Mouse (Mus musculus) heart, adult 2 months (tissue): ENCODE measurements around the gene Serpinb9c. TPM values are rescaled to one million over a fixed set of nuclear protein-coding genes. Genes with fewer than 3 reads are reported as not detected.
"Not testable (repeated sequence)": the region's sequence is repeated elsewhere in the genome, so short reads cannot be mapped to it uniquely, and the experiment has no call there.

Experiments
- DNase-seq, 2 experiments: peaks; one replicate each; pipeline ENCODE4 v3.0.0; 2021
- H3K27ac ChIP-seq: fragments of 200-600 bp; 2 replicates; pipeline ENCODE4 v1.8.1; 2022
- H3K27me3 ChIP-seq: fragments of 200-500 bp; 2 replicates; pipeline ENCODE4 v1.6.1; 2012; ENCODE audit warnings: mild to moderate bottlenecking, low read length, inconsistent platforms, mixed read lengths; ENCODE audit not compliant: control insufficient read depth, insufficient read depth
- H3K36me3 ChIP-seq: fragments of 200-500 bp; 2 replicates; pipeline ENCODE4 v1.6.1; 2012; ENCODE audit warnings: low read length, inconsistent platforms; ENCODE audit not compliant: control insufficient read depth, insufficient read depth
- H3K4me1 ChIP-seq: fragments of 200-500 bp; 2 replicates; pipeline ENCODE4 v1.6.1; 2011; ENCODE audit warnings: low read length; ENCODE audit not compliant: control insufficient read depth, insufficient read depth
- H3K4me3 ChIP-seq: fragments of 200-600 bp; 2 replicates; pipeline ENCODE4 v1.8.1; 2022
- H3K79me2 ChIP-seq: fragments of 200-500 bp; replicated peaks from 2 replicates; pipeline ENCODE4 v1.6.1; 2012; ENCODE audit warnings: mild to moderate bottlenecking, inconsistent platforms, low read length, moderate library complexity, mixed read lengths; ENCODE audit not compliant: control insufficient read depth, insufficient read depth
- H3K9ac ChIP-seq: fragments of 200-500 bp; 2 replicates; pipeline ENCODE4 v1.6.1; 2012; ENCODE audit warnings: low read depth, mild to moderate bottlenecking, control low read depth, inconsistent platforms, low read length, mixed read lengths
- CTCF ChIP-seq: fragments of 200-600 bp; IDR thresholded peaks from 2 replicates; pipeline ENCODE4 v1.8.1; 2022; ENCODE audit warnings: antibody characterized with exemption, mild to moderate bottlenecking, moderate library complexity
- EP300 ChIP-seq: fragments of 200-500 bp; IDR thresholded peaks from 2 replicates; pipeline ENCODE4 v1.6.1; 2011; ENCODE audit warnings: low read depth, low read length, control low read depth; ENCODE audit not compliant: insufficient read depth
- POLR2A ChIP-seq: fragments of 200-500 bp; IDR thresholded peaks from 2 replicates; pipeline ENCODE4 v1.6.1; 2011; ENCODE audit warnings: mild to moderate bottlenecking, low read depth, low read length, control low read depth; ENCODE audit not compliant: insufficient read depth
- WGBS: fragments of 180-500 bp; shearing (Covaris S2); methylation state at CpG from one replicate; pipeline ENCODE4 v1.1.7; 2018; 5-methylcytosine and 5-hydroxymethylcytosine counted together
- intact Hi-C: fragments of 180-260 bp; cut with DNase I; formaldehyde crosslinking; loops from one replicate; pipeline ENCODE4 v1.15.1; 2025
- long read RNA-seq: library from polyadenylated mRNA; stranded (forward); transcript quantifications from one replicate; pipeline ENCODE4 v2.0.0, GENCODE M21; 2021
- polyA plus RNA-seq: library from polyadenylated mRNA; depleted of rRNA; stranded (reverse); fragments of >200 nt; gene quantifications from 2 replicates; pipeline ENCODE4 v1.2.3, GENCODE M21; 2012; rRNA removed
- total RNA-seq, 2 experiments: library from RNA; stranded (reverse); gene quantifications; 2 replicates each; pipeline ENCODE4 v1.2.3; 2021

Serpinb9c gene
- total RNA-seq (not detected), polyA plus RNA-seq (not detected in 2 replicates)
- long read RNA-seq = 0 reads

- no peak within 1 kb of the TSS for H3K9ac ChIP-seq
- 68% methylated on average over 4 of the region's 4 CpGs for WGBS
- DNase-seq = no peak
- no peaks in the 10 kb centered on the region for H3K79me2 ChIP-seq
- no peak within 1 kb of the TSS for H3K27ac ChIP-seq
- H3K4me3 ChIP-seq = no peak within 1 kb of the TSS
- TF ChIP-seq CTCF (no peak), EP300 (no peak), POLR2A (no peak)
- H3K27me3 ChIP-seq = no peaks in the 10 kb centered on the region
- H3K4me1 ChIP-seq = no peaks in the 10 kb centered on the region
- H3K36me3 ChIP-seq = no peaks in the 10 kb centered on the region
- intact Hi-C loops = no loop called here
Observed at GRCm38 (mm10) chr13:33159642-33160041, at the start of gene Serpinb9c. Gene Serpinb9c, minus strand, starts transcription at chr13:33159742.

DNA sequence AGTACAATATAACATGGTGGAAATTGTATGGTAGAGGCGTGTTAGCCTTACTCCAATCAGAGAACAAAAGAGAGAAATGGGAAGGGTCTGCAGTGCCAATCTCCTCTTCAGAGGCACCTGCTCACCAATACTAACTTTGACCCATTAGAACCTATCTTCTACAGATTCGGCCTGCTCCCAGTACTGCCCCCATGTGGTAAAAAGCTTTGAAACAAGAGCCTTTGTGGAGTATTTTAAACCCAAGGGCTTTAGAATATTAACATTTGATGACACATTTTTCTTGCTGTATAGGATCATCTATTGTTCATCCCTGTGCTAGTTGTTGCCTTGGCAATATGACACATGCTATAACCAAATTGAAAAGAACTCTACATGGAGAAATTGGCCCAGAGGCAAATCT lies 40.2 kb upstream of the Serpinb9c start:
- no peak for DNase-seq
- H3K36me3 ChIP-seq = no peaks in the 10 kb centered on the region
- TF ChIP-seq POLR2A = no peak
- no peak for TF ChIP-seq EP300
- TF ChIP-seq CTCF = no peak
- no peaks in the 10 kb centered on the region for H3K79me2 ChIP-seq
- intact Hi-C loops = no loop called here
- H3K4me1 ChIP-seq = no peaks in the 10 kb centered on the region
- H3K27me3 ChIP-seq = no peaks in the 10 kb centered on the region
- H3K4me3 ChIP-seq = no peak overlapping the region
- WGBS = 47% methylated on average over 2 of the region's 2 CpGs
- H3K27ac ChIP-seq = no peak overlapping the region
- H3K9ac ChIP-seq = no peak overlapping the region

DNA sequence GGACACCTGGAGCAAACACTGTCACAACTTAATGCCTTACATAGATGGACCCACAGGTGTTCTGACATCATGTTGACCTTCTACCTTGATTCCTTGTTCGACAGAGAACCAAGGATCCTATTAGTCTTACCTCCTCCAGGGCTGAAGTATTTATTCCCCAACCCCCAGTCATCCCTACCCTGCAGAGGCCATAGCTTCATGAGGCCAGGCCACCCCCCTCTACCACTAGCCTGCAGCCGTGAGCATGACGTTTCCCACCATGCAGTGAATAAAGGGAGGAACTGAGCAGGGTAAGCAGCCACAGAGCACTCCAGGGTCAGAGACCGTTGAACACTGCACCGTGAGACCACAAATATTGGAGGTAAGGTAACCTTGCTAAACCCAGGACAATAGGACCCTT lies 33.1 kb upstream of the Serpinb9c start, which contains the start of gene Serpinb9d:
Gene Serpinb9d (plus strand): TSS at position 301 of the 400 bp plus-strand sequence.
- intact Hi-C loops = no loop called here
- 76% methylated on average over 5 of the region's 5 CpGs for WGBS

DNA sequence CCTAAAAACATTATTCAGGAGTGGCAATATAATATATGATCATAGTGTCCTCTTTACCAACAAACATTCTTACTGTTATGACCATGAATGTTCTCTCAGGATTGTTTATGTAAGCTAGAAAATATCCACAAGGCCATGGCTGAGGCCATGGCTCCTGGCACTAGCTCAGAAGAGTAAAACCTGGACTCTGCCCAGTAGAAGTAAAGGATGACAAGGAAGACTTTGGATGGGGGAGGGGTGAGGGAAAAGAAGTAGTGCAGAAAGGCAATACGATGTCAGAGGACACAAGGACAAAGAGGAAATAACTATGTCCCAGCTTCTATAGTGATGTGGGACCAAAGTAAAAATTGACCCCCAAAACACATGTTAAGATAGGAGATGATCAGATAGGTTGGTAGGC lies 30.9 kb upstream of the Serpinb9c start:
- H3K36me3 ChIP-seq, H3K4me3 ChIP-seq, H3K9ac ChIP-seq, H3K27ac ChIP-seq, H3K27me3 ChIP-seq, DNase-seq, H3K79me2 ChIP-seq, H3K4me1 ChIP-seq, intact Hi-C loops: not testable (repeated sequence)
- 67% methylated on average over 1 of the region's 1 CpGs for WGBS

More for the DNA sequence above, 33.1 kb upstream of the Serpinb9c start, which contains the start of gene Serpinb9d:
- H3K9ac ChIP-seq = no peak within 1 kb of the TSS
- H3K36me3 ChIP-seq = no peaks in the 10 kb centered on the region
- TF ChIP-seq POLR2A (no peak), EP300 (no peak), CTCF (no peak)
- no peak for DNase-seq
- no peaks in the 10 kb centered on the region for H3K27me3 ChIP-seq
- no peaks in the 10 kb centered on the region for H3K79me2 ChIP-seq
- H3K4me1 ChIP-seq = no peaks in the 10 kb centered on the region
- no peak within 1 kb of the TSS for H3K4me3 ChIP-seq
- no peak within 1 kb of the TSS for H3K27ac ChIP-seq

DNA sequence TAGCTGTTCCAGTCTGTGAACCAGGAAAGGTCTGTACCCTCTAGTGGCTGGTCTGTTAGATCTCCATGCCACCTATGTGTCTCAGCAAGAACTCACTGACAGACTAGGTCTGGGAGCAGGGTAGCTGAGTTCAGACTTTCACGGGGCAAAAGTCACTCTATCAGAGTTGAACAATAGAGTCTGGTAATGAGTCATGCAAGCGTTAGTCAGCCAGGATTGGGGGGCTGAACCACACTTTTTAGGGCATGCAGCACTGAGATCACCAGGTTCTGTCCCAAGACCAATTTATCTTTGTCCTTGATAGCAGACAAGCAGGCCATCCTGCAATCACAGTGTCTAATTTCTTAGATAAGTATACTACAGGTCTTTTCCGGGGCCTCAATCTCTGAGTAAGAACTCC lies 18.1 kb downstream of the Serpinb9c start:
- H3K36me3 ChIP-seq = no peaks in the 10 kb centered on the region
- WGBS = 35% methylated on average over 3 of the region's 3 CpGs
- H3K27me3 ChIP-seq = no peaks in the 10 kb centered on the region
- TF ChIP-seq POLR2A = no peak
- no peak for TF ChIP-seq EP300
- no peak for TF ChIP-seq CTCF
- intact Hi-C loops = no loop called here
- DNase-seq = no peak
- H3K4me3 ChIP-seq = no peak overlapping the region
- H3K4me1 ChIP-seq = no peaks in the 10 kb centered on the region
- no peaks in the 10 kb centered on the region for H3K79me2 ChIP-seq
- no peak overlapping the region for H3K9ac ChIP-seq
- H3K27ac ChIP-seq = no peak overlapping the region

GRCm38 (mm10) chr13:33137717-33138116 lies 21.8 kb downstream of the Serpinb9c start:
- no peak for TF ChIP-seq CTCF
- Histone ChIP-seq H3K4me3 (no peak overlapping the region), H3K27ac (no peak overlapping the region), H3K79me2 (no peaks in the 10 kb centered on the region), H3K27me3 (no peaks in the 10 kb centered on the region), H3K4me1 (no peaks in the 10 kb centered on the region), H3K9ac (no peak overlapping the region), H3K36me3 (no peaks in the 10 kb centered on the region)
- DNase-seq = no peak
- WGBS = 80% methylated on average over 2 of the region's 2 CpGs
- intact Hi-C loops = no loop called here
